Mouse (Mus musculus): ENCODE data around the gene Cyp46a1. TPM values are rescaled to one million over a fixed set of nuclear protein-coding genes. Genes with fewer than 3 reads are reported as not detected.

Cyp46a1 gene
- polyA plus RNA-seq, 1 experiment from 2014 or later: 4.3 TPM

- no peak overlapping the region for H3K9ac ChIP-seq (ENCODE audit: low read depth, low read length)
- H3K4me1 ChIP-seq (ENCODE audit: control insufficient read depth, insufficient read depth, low read length): peaks cover 15% of the 10 kb centered on the region
- WGBS (ENCODE audit: insufficient replicate concordance): 87% methylated on average over 17 of the region's 17 CpGs
- H3K27ac ChIP-seq (ENCODE audit: low read depth, low read length): no peak overlapping the region
- no peaks in the 10 kb centered on the region for H3K27me3 ChIP-seq (ENCODE audit: control insufficient read depth, insufficient read depth, low read length)
- no peak for ATAC-seq (replicated peaks; ENCODE audit: insufficient number of reproducible peaks, low FRiP score, low TSS enrichment)
- no peaks in the 10 kb centered on the region for H3K36me3 ChIP-seq (ENCODE audit: control insufficient read depth, insufficient read depth, low read length)
- no peaks in the 10 kb centered on the region for H3K9me3 ChIP-seq (replicated peaks; ENCODE audit: control insufficient read depth, low read length)
- no peak overlapping the region for H3K4me2 ChIP-seq
- no peak overlapping the region for H3K4me3 ChIP-seq (ENCODE audit: low read depth, low read length)
Observed at GRCm38 (mm10) chr12:108394534-108395284, 60.5 kb downstream of the Cyp46a1 start.

DNA sequence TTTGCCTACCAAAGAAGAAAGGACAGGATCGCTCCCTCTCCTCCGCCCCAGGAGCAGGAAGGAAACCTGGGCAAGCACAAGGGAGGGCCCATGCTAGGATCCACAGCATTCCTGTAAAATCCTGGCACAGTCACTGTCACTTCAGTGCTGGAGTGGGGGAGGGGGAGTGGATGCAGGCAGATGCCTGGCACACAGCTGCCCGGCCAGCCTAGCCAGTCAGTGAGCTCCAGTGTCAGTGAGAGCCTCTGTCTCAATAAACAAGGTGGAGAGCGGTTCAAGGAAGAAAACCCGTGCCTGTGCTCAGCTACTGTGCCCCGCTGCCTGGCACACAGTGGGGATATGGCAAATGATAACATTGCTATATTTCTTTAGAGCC is 61.1 kb downstream of the Cyp46a1 start:
- H3K4me2 ChIP-seq: no peak overlapping the region
- no peak overlapping the region for H3K9ac ChIP-seq (ENCODE audit: low read depth, low read length)
- 82% methylated on average over 6 of the region's 6 CpGs for WGBS (ENCODE audit: insufficient replicate concordance)
- H3K36me3 ChIP-seq (ENCODE audit: control insufficient read depth, insufficient read depth, low read length): no peaks in the 10 kb centered on the region
- peaks cover 15% of the 10 kb centered on the region for H3K4me1 ChIP-seq (ENCODE audit: control insufficient read depth, insufficient read depth, low read length)
- H3K27ac ChIP-seq (ENCODE audit: low read depth, low read length): no peak overlapping the region
- H3K27me3 ChIP-seq (ENCODE audit: control insufficient read depth, insufficient read depth, low read length): no peaks in the 10 kb centered on the region
- no peaks in the 10 kb centered on the region for H3K9me3 ChIP-seq (replicated peaks; ENCODE audit: control insufficient read depth, low read length)
- H3K4me3 ChIP-seq (ENCODE audit: low read depth, low read length): no peak overlapping the region
- no peak for ATAC-seq (replicated peaks; ENCODE audit: insufficient number of reproducible peaks, low FRiP score, low TSS enrichment)

GRCm38 (mm10) chr12:108396081-108396947 is 62.1 kb downstream of the Cyp46a1 start:
- no peak for ATAC-seq (replicated peaks; ENCODE audit: insufficient number of reproducible peaks, low FRiP score, low TSS enrichment)
- no peaks in the 10 kb centered on the region for H3K27me3 ChIP-seq (ENCODE audit: control insufficient read depth, insufficient read depth, low read length)
- H3K27ac ChIP-seq (ENCODE audit: low read depth, low read length): no peak overlapping the region
- no peak overlapping the region for H3K4me3 ChIP-seq (ENCODE audit: low read depth, low read length)
- no peak overlapping the region for H3K9ac ChIP-seq (ENCODE audit: low read depth, low read length)
- H3K9me3 ChIP-seq (replicated peaks; ENCODE audit: control insufficient read depth, low read length): no peaks in the 10 kb centered on the region
- 77% methylated on average over 11 of the region's 11 CpGs for whole genome bisulfite sequencing (ENCODE audit: insufficient replicate concordance)
- peaks cover 16% of the 10 kb centered on the region for H3K4me1 ChIP-seq (ENCODE audit: control insufficient read depth, insufficient read depth, low read length)
- no peaks in the 10 kb centered on the region for H3K36me3 ChIP-seq (ENCODE audit: control insufficient read depth, insufficient read depth, low read length)
- H3K4me2 ChIP-seq: no peak overlapping the region

GRCm38 (mm10) chr12:108398681-108399080 is 64.5 kb downstream of the Cyp46a1 start:
- H3K4me2 ChIP-seq: no peak overlapping the region
- peaks cover 6% of the 10 kb centered on the region for H3K4me1 ChIP-seq (ENCODE audit: control insufficient read depth, insufficient read depth, low read length)
- H3K36me3 ChIP-seq (ENCODE audit: control insufficient read depth, insufficient read depth, low read length): no peaks in the 10 kb centered on the region
- ATAC-seq (replicated peaks; ENCODE audit: insufficient number of reproducible peaks, low FRiP score, low TSS enrichment): no peak
- H3K9ac ChIP-seq (ENCODE audit: low read depth, low read length): no peak overlapping the region
- H3K9me3 ChIP-seq (replicated peaks; ENCODE audit: control insufficient read depth, low read length): no peaks in the 10 kb centered on the region
- no peak overlapping the region for H3K4me3 ChIP-seq (ENCODE audit: low read depth, low read length)
- H3K27me3 ChIP-seq (ENCODE audit: control insufficient read depth, insufficient read depth, low read length): no peaks in the 10 kb centered on the region
- 75% methylated on average over 7 of the region's 7 CpGs for WGBS (ENCODE audit: insufficient replicate concordance)
- H3K27ac ChIP-seq (ENCODE audit: low read depth, low read length): no peak overlapping the region

GRCm38 (mm10) chr12:108399191-108399590 is 65.0 kb downstream of the Cyp46a1 start:
- Histone ChIP-seq H3K4me1 (ENCODE audit: control insufficient read depth, insufficient read depth, low read length) (peaks cover 2% of the 10 kb centered on the region; the same call in 1 of the 2 replicates), H3K27me3 (ENCODE audit: control insufficient read depth, insufficient read depth, low read length) (no peaks in the 10 kb centered on the region), H3K9me3 (replicated peaks; ENCODE audit: control insufficient read depth, low read length) (no peaks in the 10 kb centered on the region), H3K9ac (ENCODE audit: low read depth, low read length) (no peak overlapping the region), H3K4me3 (ENCODE audit: low read depth, low read length) (no peak overlapping the region), H3K4me2 (no peak overlapping the region), H3K27ac (ENCODE audit: low read depth, low read length) (no peak overlapping the region), H3K36me3 (ENCODE audit: control insufficient read depth, insufficient read depth, low read length) (no peaks in the 10 kb centered on the region)
- 79% methylated on average over 8 of the region's 8 CpGs for WGBS (ENCODE audit: insufficient replicate concordance)
- ATAC-seq (replicated peaks; ENCODE audit: insufficient number of reproducible peaks, low FRiP score, low TSS enrichment): no peak

GRCm38 (mm10) chr12:108400951-108401350 is 66.8 kb downstream of the Cyp46a1 start:
- 60% methylated on average over 8 of the region's 8 CpGs for WGBS (ENCODE audit: insufficient replicate concordance)
- H3K4me2 ChIP-seq: no peak overlapping the region
- H3K27ac ChIP-seq (ENCODE audit: low read depth, low read length): no peak overlapping the region
- no peaks in the 10 kb centered on the region for H3K9me3 ChIP-seq (replicated peaks; ENCODE audit: control insufficient read depth, low read length)
- no peak for ATAC-seq (replicated peaks; ENCODE audit: insufficient number of reproducible peaks, low FRiP score, low TSS enrichment)
- no peaks in the 10 kb centered on the region for H3K36me3 ChIP-seq (ENCODE audit: control insufficient read depth, insufficient read depth, low read length)
- H3K4me3 ChIP-seq (ENCODE audit: low read depth, low read length): no peak overlapping the region
- no peaks in the 10 kb centered on the region for H3K27me3 ChIP-seq (ENCODE audit: control insufficient read depth, insufficient read depth, low read length)
- no peak overlapping the region for H3K9ac ChIP-seq (ENCODE audit: low read depth, low read length)
- H3K4me1 ChIP-seq (ENCODE audit: control insufficient read depth, insufficient read depth, low read length): peaks cover 2% of the 10 kb centered on the region; the same call in 1 of the 2 replicates

- Histone ChIP-seq H3K27me3 (ENCODE audit: control insufficient read depth, insufficient read depth, low read length) (no peaks in the 10 kb centered on the region), H3K27ac (ENCODE audit: low read depth, low read length) (no peak overlapping the region), H3K4me1 (ENCODE audit: control insufficient read depth, insufficient read depth, low read length) (peaks cover 2% of the 10 kb centered on the region; the same call in 1 of the 2 replicates), H3K36me3 (ENCODE audit: control insufficient read depth, insufficient read depth, low read length) (no peaks in the 10 kb centered on the region), H3K9ac (ENCODE audit: low read depth, low read length) (no peak overlapping the region), H3K4me3 (ENCODE audit: low read depth, low read length) (no peak overlapping the region), H3K4me2 (no peak overlapping the region), H3K9me3 (replicated peaks; ENCODE audit: control insufficient read depth, low read length) (no peaks in the 10 kb centered on the region)
- ATAC-seq (replicated peaks; ENCODE audit: insufficient number of reproducible peaks, low FRiP score, low TSS enrichment): no peak
- 61% methylated on average over 6 of the region's 6 CpGs for WGBS (ENCODE audit: insufficient replicate concordance)
Observed at GRCm38 (mm10) chr12:108403957-108404356, 69.8 kb downstream of the Cyp46a1 start.

DNA sequence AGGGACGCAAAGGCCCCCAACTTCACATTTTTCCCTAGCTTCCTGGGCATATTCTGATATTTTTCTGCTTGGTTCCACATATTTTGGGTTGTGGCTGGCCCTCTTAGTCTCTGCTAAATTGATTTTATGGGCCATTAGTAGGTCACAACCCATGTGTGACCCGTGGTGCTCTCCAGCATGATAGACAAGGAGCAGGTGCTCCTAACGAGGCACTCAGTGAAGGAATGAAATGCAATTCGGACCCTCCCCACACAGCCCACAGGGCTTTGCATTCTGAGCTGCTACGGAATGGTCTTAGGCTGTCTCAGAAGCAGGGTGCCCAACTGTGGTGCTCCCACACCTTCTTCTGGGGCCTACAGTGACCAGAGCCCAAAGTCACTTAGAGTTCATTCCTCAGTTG is 74.9 kb downstream of the Cyp46a1 start:
- WGBS (ENCODE audit: insufficient replicate concordance): 67% methylated on average over 5 of the region's 5 CpGs
- H3K4me2 ChIP-seq: no peak overlapping the region
- H3K9me3 ChIP-seq (replicated peaks; ENCODE audit: control insufficient read depth, low read length): no peaks in the 10 kb centered on the region
- peaks cover 4% of the 10 kb centered on the region; the same call in 1 of the 2 replicates for H3K4me1 ChIP-seq (ENCODE audit: control insufficient read depth, insufficient read depth, low read length)
- no peak overlapping the region for H3K4me3 ChIP-seq (ENCODE audit: low read depth, low read length)
- no peaks in the 10 kb centered on the region for H3K27me3 ChIP-seq (ENCODE audit: control insufficient read depth, insufficient read depth, low read length)
- no peak overlapping the region for H3K27ac ChIP-seq (ENCODE audit: low read depth, low read length)
- H3K36me3 ChIP-seq (ENCODE audit: control insufficient read depth, insufficient read depth, low read length): no peaks in the 10 kb centered on the region
- ATAC-seq (replicated peaks; ENCODE audit: insufficient number of reproducible peaks, low FRiP score, low TSS enrichment): no peak
- no peak overlapping the region for H3K9ac ChIP-seq (ENCODE audit: low read depth, low read length)
